Mouse (Mus musculus) neural tube, embryonic 11.5 days (tissue): ENCODE data around the gene Vwa5a. TPM values are rescaled to one million over a fixed set of nuclear protein-coding genes. Genes with fewer than 3 reads are reported as not detected.

Experiments used
- ATAC-seq: fragments of 200-750 bp; cut with Nextera tagmentation; 2 replicates; pipeline ENCODE4 v1.8.0; 2017; ENCODE audit warnings: moderate number of reproducible peaks, mild to moderate bottlenecking, moderate TSS enrichment, moderate library complexity; ENCODE audit not compliant: insufficient read depth, low FRiP score, low TSS enrichment
- DNase-seq: peaks from one replicate; pipeline ENCODE4 v3.0.0-alpha.2; 2015; ENCODE audit warnings: low spot score
- H3K27ac ChIP-seq: fragments of 300-500 bp; sonication (generic); 2 replicates; pipeline ENCODE4 v1.5.1; 2014; ENCODE audit warnings: low read depth, mild to moderate bottlenecking, low read length
- H3K27me3 ChIP-seq: fragments of 300-500 bp; sonication (generic); 2 replicates; pipeline ENCODE4 v1.6.1; 2014; ENCODE audit warnings: mild to moderate bottlenecking, low read length, mixed read lengths; ENCODE audit not compliant: control insufficient read depth, insufficient read depth
- H3K36me3 ChIP-seq: fragments of 300-500 bp; sonication (generic); 2 replicates; pipeline ENCODE4 v1.6.1; 2014; ENCODE audit warnings: mild to moderate bottlenecking, low read length, moderate library complexity, mixed read lengths; ENCODE audit not compliant: control insufficient read depth, insufficient read depth
- H3K4me1 ChIP-seq: fragments of 300-500 bp; sonication (generic); 2 replicates; pipeline ENCODE4 v1.6.1; 2014; ENCODE audit warnings: low read length, mixed read lengths; ENCODE audit not compliant: control insufficient read depth, insufficient read depth
- H3K4me2 ChIP-seq: fragments of 300-500 bp; sonication (generic); 2 replicates; pipeline ENCODE4 v1.6.1; 2014; ENCODE audit warnings: low read depth, mild to moderate bottlenecking, moderate library complexity
- H3K4me3 ChIP-seq: fragments of 300-500 bp; sonication (generic); 2 replicates; pipeline ENCODE4 v1.5.1; 2014; ENCODE audit warnings: low read depth, low read length
- H3K9ac ChIP-seq: fragments of 300-500 bp; sonication (generic); 2 replicates; pipeline ENCODE4 v1.6.1; 2014; ENCODE audit warnings: mild to moderate bottlenecking, low read length
- H3K9me3 ChIP-seq: fragments of 300-500 bp; sonication (generic); 2 replicates; pipeline ENCODE4 v1.6.1; 2016; ENCODE audit warnings: low read length; ENCODE audit not compliant: control insufficient read depth
- WGBS: fragments of 180-500 bp; shearing (Covaris S2); extraction: QIAGEN DNeasy Blood & Tissue Kit; methylation state at CpG from one replicate; pipeline ENCODE4 v1.1.7; 2014; 5-methylcytosine and 5-hydroxymethylcytosine counted together
- polyA plus RNA-seq: library from polyadenylated mRNA; unstranded; fragments of >200 nt; fragmentation: Nextera tagmentation; extraction: Ambion mirVana; gene quantifications from 2 replicates; pipeline ENCODE4 v1.2.1, GENCODE M21; 2014

The Vwa5a gene
- polyA plus RNA-seq: 9.6 and 10.4 TPM in 2 replicates

DNA sequence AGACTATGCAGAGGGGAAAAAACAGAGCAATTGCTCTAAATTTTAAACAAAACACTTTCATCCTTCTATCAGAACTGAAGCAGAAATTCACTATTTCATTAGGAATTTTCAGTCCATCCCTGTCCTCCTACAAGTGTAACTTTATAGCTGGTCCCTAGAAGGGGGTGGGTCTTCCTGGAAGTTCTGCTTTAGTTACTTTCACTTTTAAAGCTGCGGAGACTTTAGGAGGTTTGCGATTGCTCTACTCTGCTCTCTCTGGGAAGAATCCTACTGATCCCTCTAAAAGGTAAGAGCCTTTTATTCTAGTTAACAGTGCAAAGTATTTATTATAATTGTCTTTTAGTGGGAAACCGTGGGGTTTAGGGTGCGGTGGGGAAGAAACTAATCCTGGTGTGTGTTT, at the start of gene Vwa5a:
Gene Vwa5a, plus strand, starts transcription at position 167 of the 400 bp plus-strand sequence.
- ATAC-seq (0 out of 2 replicates have a peak, but pooled peaks have one; percentile 28), DNase-seq (peak; percentile 23)
- Histone ChIP-seq H3K4me1 (no peaks in the 10 kb centered on the region), H3K27ac (no peak within 1 kb of the TSS), H3K9me3 (no peaks in the 10 kb centered on the region), H3K4me3 (peak within 1 kb of the TSS; percentile 37), H3K36me3 (no peaks in the 10 kb centered on the region), H3K9ac (peak within 1 kb of the TSS; percentile 23; the same call in 1 of the 2 replicates), H3K4me2 (peak within 1 kb of the TSS; percentile 54), H3K27me3 (no peaks in the 10 kb centered on the region)
- 9% methylated on average over 4 of the region's 4 CpGs for WGBS

DNA sequence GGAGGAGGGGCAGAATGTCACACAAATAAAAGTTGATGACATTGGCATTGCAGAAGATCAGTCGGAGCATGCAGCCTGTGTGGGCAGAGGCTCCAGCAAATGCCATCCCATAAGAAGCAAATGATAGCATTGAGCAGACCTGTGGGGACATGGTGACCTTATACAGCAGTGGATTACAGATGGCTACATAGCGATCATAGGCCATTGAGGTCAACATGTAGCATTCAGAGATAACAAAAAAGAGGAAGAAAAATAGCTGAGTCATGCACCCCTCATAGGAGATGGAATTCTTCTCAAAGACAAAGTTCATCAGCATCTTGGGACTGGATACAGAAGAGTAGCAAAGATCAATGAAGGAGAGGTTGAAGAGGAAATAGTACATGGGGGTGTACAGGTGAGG, 45.2 kb upstream of the Vwa5a start:
- no peak overlapping the region for H3K9ac ChIP-seq

DNA sequence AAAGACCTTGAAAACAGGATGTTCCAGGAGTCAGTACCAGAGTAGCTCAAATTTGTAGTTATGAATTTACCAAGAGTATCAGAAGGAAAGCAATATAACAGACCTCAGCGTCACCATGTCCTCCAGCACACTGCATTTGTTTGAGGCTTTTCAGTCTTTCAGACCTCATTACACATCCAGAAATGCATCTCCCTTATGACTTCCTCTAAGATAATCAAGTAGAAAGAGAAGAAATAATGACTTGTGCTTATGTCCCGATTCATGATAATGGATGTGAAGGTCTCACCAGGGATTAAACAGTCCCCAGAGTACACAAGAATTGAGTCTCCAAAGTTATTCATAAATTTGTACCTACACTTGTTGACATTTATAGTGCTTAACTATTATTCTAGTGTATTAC, 43.6 kb upstream of the Vwa5a start, which contains the start of gene Olfr918:
Gene Olfr918, minus strand, starts transcription at position 101 of the 400 bp plus-strand sequence.
- no peak within 1 kb of the TSS for H3K27ac ChIP-seq
- 93% methylated on average over 2 of the region's 2 CpGs for WGBS

More for the DNA sequence above, 45.2 kb upstream of the Vwa5a start:
- H3K27ac ChIP-seq: no peak overlapping the region
- no peak for DNase-seq
- H3K4me2 ChIP-seq: no peak overlapping the region
- H3K36me3 ChIP-seq: no peaks in the 10 kb centered on the region
- H3K9me3 ChIP-seq: no peaks in the 10 kb centered on the region
- no peaks in the 10 kb centered on the region for H3K4me1 ChIP-seq
- 87% methylated on average over 2 of the region's 2 CpGs for WGBS
- H3K4me3 ChIP-seq: no peak overlapping the region
- ATAC-seq: no peak
- H3K27me3 ChIP-seq: no peaks in the 10 kb centered on the region

DNA sequence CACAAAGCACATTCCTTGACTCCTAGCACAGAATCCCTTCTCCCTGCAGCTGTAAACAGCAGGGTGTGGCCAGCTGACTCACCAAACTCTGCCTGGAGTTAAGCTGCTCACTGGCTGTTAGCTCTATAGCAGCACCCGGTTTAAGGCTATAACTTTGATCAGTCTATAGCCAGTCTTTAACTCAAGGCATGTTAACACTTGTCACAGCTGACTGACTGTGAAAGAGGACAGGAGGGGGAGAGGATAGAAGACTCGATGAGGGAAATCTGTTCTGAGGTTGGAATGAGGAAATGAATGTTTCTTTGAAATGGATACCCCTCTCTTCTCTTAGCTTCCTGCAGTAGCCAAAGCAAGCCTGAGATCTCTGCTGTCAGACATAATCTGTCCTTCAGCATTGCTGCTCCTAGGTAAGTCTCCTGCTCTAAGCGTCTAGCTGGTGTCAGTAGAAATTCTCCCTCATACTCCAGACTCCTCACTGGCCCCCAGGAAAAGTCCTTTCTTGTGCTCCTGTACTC, 916 bp downstream of the Vwa5a start:
- Histone ChIP-seq H3K27ac (no peak overlapping the region), H3K9me3 (no peaks in the 10 kb centered on the region), H3K4me2 (peak overlapping the region; percentile 54), H3K9ac (no peak overlapping the region), H3K4me3 (peak overlapping the region; percentile 37), H3K36me3 (no peaks in the 10 kb centered on the region), H3K4me1 (no peaks in the 10 kb centered on the region), H3K27me3 (no peaks in the 10 kb centered on the region)
- DNase-seq (no peak), ATAC-seq (peak; percentile 51)
- 3% methylated on average over 3 of the region's 3 CpGs for WGBS

More for the DNA sequence above, 43.6 kb upstream of the Vwa5a start, which contains the start of gene Olfr918:
- Histone ChIP-seq H3K4me1 (no peaks in the 10 kb centered on the region), H3K9me3 (no peaks in the 10 kb centered on the region), H3K9ac (no peak within 1 kb of the TSS), H3K27me3 (no peaks in the 10 kb centered on the region), H3K36me3 (no peaks in the 10 kb centered on the region), H3K4me3 (no peak within 1 kb of the TSS), H3K4me2 (no peak within 1 kb of the TSS)
- ATAC-seq (no peak), DNase-seq (no peak)

DNA sequence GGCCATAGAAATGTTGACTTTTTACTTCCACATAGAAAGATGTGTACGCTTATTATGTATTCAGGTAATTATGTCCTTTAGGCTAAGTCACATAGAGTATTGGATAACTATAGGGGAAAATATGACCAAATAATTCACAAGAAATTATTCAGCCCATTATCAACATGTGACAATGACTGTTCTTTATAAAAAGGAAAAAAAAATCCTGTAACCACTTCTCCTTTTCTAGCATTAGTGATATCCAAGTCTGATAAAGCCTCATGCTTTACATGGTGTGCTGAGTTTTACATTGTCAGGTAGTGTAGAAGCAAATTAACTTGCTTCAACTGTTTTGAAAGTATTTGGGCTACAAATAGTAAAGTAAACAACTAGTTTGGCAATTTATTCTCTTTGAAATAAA, 6.0 kb downstream of the Vwa5a start:
- H3K4me1 ChIP-seq: no peaks in the 10 kb centered on the region
- no peaks in the 10 kb centered on the region for H3K9me3 ChIP-seq
- no peak for ATAC-seq
- no peak for DNase-seq
- WGBS: 100% methylated on average over 1 of the region's 1 CpGs
- no peak overlapping the region for H3K4me3 ChIP-seq
- H3K4me2 ChIP-seq: no peak overlapping the region
- H3K27me3 ChIP-seq: no peaks in the 10 kb centered on the region
- no peaks in the 10 kb centered on the region for H3K36me3 ChIP-seq
- no peak overlapping the region for H3K9ac ChIP-seq
- no peak overlapping the region for H3K27ac ChIP-seq

DNA sequence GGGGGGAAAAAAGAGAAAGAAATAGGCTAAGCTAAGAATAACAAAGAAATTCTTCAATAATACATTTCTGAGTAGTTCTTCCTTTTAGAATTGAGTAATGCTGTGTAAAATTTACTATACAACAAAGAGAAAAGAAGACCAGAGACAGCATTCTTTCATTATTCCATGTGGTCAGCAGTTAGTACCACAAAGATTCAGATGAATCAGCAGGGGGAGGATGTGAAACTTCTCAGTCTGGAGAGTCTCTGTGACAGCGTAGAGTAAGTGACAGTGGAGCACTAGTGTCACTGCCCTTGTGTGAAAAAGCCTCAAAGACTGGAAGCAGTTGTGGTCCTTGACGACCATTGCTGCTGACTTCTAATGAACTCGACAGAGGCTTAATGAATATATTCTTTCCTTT, 10.2 kb downstream of the Vwa5a start:
- Histone ChIP-seq H3K27me3 (no peaks in the 10 kb centered on the region), H3K4me1 (no peaks in the 10 kb centered on the region), H3K9me3 (no peaks in the 10 kb centered on the region), H3K9ac (no peak overlapping the region), H3K4me2 (no peak overlapping the region), H3K4me3 (no peak overlapping the region), H3K27ac (no peak overlapping the region), H3K36me3 (no peaks in the 10 kb centered on the region)
- ATAC-seq: no peak
- 79% methylated on average over 3 of the region's 3 CpGs for WGBS
- no peak for DNase-seq

DNA sequence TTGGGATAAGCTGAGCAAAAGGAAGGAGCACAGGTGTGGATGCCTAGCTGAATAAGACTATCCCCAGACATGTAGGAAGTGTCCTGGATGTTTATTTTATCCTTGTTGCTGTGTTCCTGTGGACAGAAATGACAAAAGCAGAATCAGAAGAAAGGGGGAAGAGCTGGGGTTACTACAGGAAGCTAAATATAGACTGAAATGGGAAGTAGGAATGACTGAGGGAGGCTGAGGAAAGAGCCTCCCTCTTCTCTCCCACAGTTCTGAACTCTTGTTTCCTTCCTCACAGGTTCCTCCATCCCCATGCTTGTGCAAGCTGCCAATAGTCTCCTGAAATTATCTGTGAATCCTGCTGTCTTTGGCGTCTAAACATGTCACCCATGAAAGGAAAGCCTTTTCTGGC, 23.3 kb downstream of the Vwa5a start:
- Histone ChIP-seq H3K9ac (no peak overlapping the region), H3K27ac (no peak overlapping the region), H3K4me3 (no peak overlapping the region), H3K9me3 (no peaks in the 10 kb centered on the region), H3K4me1 (no peaks in the 10 kb centered on the region), H3K27me3 (no peaks in the 10 kb centered on the region), H3K36me3 (no peaks in the 10 kb centered on the region), H3K4me2 (no peak overlapping the region)
- ATAC-seq: no peak
- DNase-seq: no peak
- WGBS: 84% methylated on average over 1 of the region's 1 CpGs

DNA sequence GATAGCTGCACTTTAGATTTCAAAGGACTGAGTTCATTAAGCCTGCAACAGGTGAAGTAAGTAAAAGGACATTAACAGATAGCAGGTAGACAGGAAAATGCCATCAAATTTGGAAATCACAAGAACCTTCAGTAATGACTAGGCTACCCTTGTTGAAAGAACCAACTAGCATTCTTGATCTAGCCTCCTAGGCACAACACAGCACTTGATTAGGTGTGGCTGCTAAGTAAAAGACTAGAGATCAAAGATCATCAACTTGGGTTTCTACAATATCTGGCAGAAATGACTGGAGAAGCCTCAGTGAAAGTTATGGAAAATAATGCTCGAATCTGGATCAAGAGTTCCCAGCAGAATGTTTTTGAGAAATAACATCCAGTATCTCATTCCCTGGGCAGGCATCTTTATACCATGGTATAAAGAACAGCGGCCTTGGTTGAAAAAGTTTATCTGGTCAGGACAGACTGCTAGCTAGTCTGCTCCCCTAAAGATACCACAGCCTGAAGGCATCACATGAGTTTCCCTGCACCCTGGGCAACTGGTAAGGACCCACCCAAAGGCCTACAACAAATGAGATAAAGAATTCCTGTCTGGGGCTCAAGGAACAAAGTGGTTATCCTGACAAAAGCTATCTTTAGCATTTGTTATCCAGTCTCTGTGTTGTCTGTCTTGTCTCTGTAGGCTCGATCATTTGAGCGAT, 26.7 kb downstream of the Vwa5a start:
- H3K4me3 ChIP-seq: no peak overlapping the region
- no peaks in the 10 kb centered on the region for H3K9me3 ChIP-seq
- H3K36me3 ChIP-seq: no peaks in the 10 kb centered on the region
- H3K9ac ChIP-seq: no peak overlapping the region
- DNase-seq (no peak), ATAC-seq (no peak)
- no peaks in the 10 kb centered on the region for H3K4me1 ChIP-seq
- H3K27me3 ChIP-seq: no peaks in the 10 kb centered on the region
- no peak overlapping the region for H3K4me2 ChIP-seq
- H3K27ac ChIP-seq: no peak overlapping the region
- 92% methylated on average over 4 of the region's 4 CpGs for WGBS

DNA sequence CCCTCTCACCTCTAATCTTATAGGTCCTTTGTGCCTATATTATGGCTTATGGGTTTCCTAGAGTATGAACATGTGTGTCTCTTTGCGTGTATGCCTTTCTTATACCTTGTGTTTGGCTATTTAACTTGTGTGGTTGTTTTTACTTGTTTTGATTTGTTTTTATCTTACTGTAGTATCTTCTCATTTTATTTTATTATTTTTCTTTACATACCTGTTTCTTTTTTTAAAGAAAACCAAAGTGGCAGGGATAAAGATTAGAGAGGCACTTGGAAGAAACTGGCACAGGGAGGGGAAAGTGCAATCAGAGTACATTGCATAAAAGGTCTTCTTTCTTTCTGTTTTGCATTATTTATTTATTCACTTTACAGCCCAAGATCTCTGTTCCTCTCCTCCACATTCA, 33.9 kb downstream of the Vwa5a start, which contains the start of gene Olfr920:
Gene Olfr920, plus strand, starts transcription at position 301 of the 400 bp plus-strand sequence.
- 88% methylated on average over 1 of the region's 1 CpGs for WGBS
- Histone ChIP-seq H3K27ac (no peak within 1 kb of the TSS), H3K36me3 (no peaks in the 10 kb centered on the region), H3K9ac (no peak within 1 kb of the TSS), H3K4me2 (no peak within 1 kb of the TSS), H3K4me1 (no peaks in the 10 kb centered on the region), H3K9me3 (no peaks in the 10 kb centered on the region), H3K4me3 (no peak within 1 kb of the TSS), H3K27me3 (no peaks in the 10 kb centered on the region)
- ATAC-seq: no peak
- DNase-seq: no peak
